Mouse (Mus musculus) stomach, embryonic 14.5 days (tissue): ENCODE measurements around the gene Ptgds. TPM values are rescaled to one million over a fixed set of nuclear protein-coding genes. Genes with fewer than 3 reads are reported as not detected.

Experiments
- ATAC-seq: fragments of 200-750 bp; cut with Nextera tagmentation; 2 replicates; pipeline ENCODE4 v1.8.0; 2017; ENCODE audit warnings: low read depth, moderate TSS enrichment; ENCODE audit not compliant: insufficient number of reproducible peaks, insufficient read depth, low FRiP score
- H3K27ac ChIP-seq: fragments of 300-500 bp; sonication (generic); 2 replicates; pipeline ENCODE4 v1.5.1; 2014; ENCODE audit warnings: mild to moderate bottlenecking, low read length, moderate library complexity, mixed read lengths
- H3K27me3 ChIP-seq: fragments of 300-500 bp; sonication (generic); 2 replicates; pipeline ENCODE4 v1.6.1; 2014; ENCODE audit warnings: low read length, control low read depth, mixed read lengths; ENCODE audit not compliant: control insufficient read depth, insufficient read depth
- H3K36me3 ChIP-seq: fragments of 300-500 bp; sonication (generic); 2 replicates; pipeline ENCODE4 v1.6.1; 2014; ENCODE audit warnings: mild to moderate bottlenecking, control low read depth, low read length, moderate library complexity, mixed read lengths; ENCODE audit not compliant: control insufficient read depth, insufficient read depth
- H3K4me1 ChIP-seq: fragments of 300-500 bp; sonication (generic); 2 replicates; pipeline ENCODE4 v1.6.1; 2014; ENCODE audit warnings: low read length, control low read depth, mixed read lengths; ENCODE audit not compliant: control insufficient read depth, insufficient read depth
- H3K4me2 ChIP-seq: fragments of 300-500 bp; sonication (generic); replicated peaks from 2 replicates; pipeline ENCODE4 v1.6.1; 2014; ENCODE audit warnings: low read depth, low read length, control low read depth
- H3K4me3 ChIP-seq: fragments of 300-500 bp; sonication (generic); 2 replicates; pipeline ENCODE4 v1.5.1; 2014; ENCODE audit warnings: low read depth, low read length, control low read depth
- H3K9ac ChIP-seq: fragments of 300-500 bp; sonication (generic); replicated peaks from 2 replicates; pipeline ENCODE4 v1.6.1; 2014; ENCODE audit warnings: low read depth, mild to moderate bottlenecking, control low read depth, low read length, moderate library complexity, mixed read lengths
- H3K9me3 ChIP-seq: fragments of 300-500 bp; sonication (generic); 2 replicates; pipeline ENCODE4 v1.6.1; 2016; ENCODE audit warnings: low read depth, low read length, control low read depth; ENCODE audit not compliant: control insufficient read depth
- WGBS: fragments of 180-500 bp; shearing (Covaris S2); extraction: QIAGEN DNeasy Blood & Tissue Kit; methylation state at CpG from one replicate; pipeline ENCODE4 v1.1.7; 2014; 5-methylcytosine and 5-hydroxymethylcytosine counted together
- polyA plus RNA-seq: library from polyadenylated mRNA; unstranded; fragments of >200 nt; fragmentation: Nextera tagmentation; extraction: Ambion mirVana; gene quantifications from 2 replicates; pipeline ENCODE4 v1.2.1, GENCODE M21; 2014

Ptgds gene
- polyA plus RNA-seq, 1 experiment from 2014 or later = 5.3 TPM

GRCm38 (mm10) chr2:25442682-25443081 is 27.2 kb downstream of the Ptgds start:
- WGBS = 90% methylated on average over 14 of the region's 14 CpGs
- Histone ChIP-seq H3K9ac (no peak overlapping the region), H3K4me3 (no peak overlapping the region), H3K9me3 (no peaks in the 10 kb centered on the region), H3K27me3 (no peaks in the 10 kb centered on the region), H3K36me3 (no peaks in the 10 kb centered on the region), H3K27ac (no peak overlapping the region), H3K4me1 (no peaks in the 10 kb centered on the region), H3K4me2 (no peak overlapping the region)
- no peak for ATAC-seq

- Histone ChIP-seq H3K4me3 (no peak overlapping the region), H3K9ac (no peak overlapping the region), H3K36me3 (no peaks in the 10 kb centered on the region), H3K9me3 (no peaks in the 10 kb centered on the region), H3K4me1 (no peaks in the 10 kb centered on the region), H3K4me2 (no peak overlapping the region), H3K27me3 (no peaks in the 10 kb centered on the region), H3K27ac (no peak overlapping the region)
- WGBS = 88% methylated on average over 20 of the region's 20 CpGs
- no peak for ATAC-seq
These were observed 28.8 kb downstream of the Ptgds start for GRCm38 (mm10) chr2:25441067-25441466.

GRCm38 (mm10) chr2:25436286-25436820 is 33.5 kb downstream of the Ptgds start:
- Histone ChIP-seq H3K27ac (no peak overlapping the region), H3K36me3 (no peaks in the 10 kb centered on the region)
- WGBS = 89% methylated on average over 10 of the region's 10 CpGs

GRCm38 (mm10) chr2:25434292-25434691 is 35.6 kb downstream of the Ptgds start:
- Histone ChIP-seq H3K27me3 (no peaks in the 10 kb centered on the region), H3K9me3 (no peaks in the 10 kb centered on the region), H3K36me3 (no peaks in the 10 kb centered on the region), H3K4me1 (no peaks in the 10 kb centered on the region), H3K4me3 (no peak overlapping the region), H3K9ac (no peak overlapping the region), H3K4me2 (no peak overlapping the region), H3K27ac (no peak overlapping the region)
- 87% methylated on average over 8 of the region's 8 CpGs for WGBS
- no peak for ATAC-seq

More at GRCm38 (mm10) chr2:25436286-25436820, 33.5 kb downstream of the Ptgds start:
- Histone ChIP-seq H3K4me3 (no peak overlapping the region), H3K27me3 (no peaks in the 10 kb centered on the region), H3K9me3 (no peaks in the 10 kb centered on the region), H3K4me2 (no peak overlapping the region), H3K4me1 (no peaks in the 10 kb centered on the region), H3K9ac (no peak overlapping the region)
- ATAC-seq = no peak

- Histone ChIP-seq H3K9me3 (no peaks in the 10 kb centered on the region), H3K4me3 (no peak overlapping the region), H3K4me1 (no peaks in the 10 kb centered on the region), H3K4me2 (no peak overlapping the region), H3K36me3 (no peaks in the 10 kb centered on the region), H3K9ac (no peak overlapping the region), H3K27me3 (no peaks in the 10 kb centered on the region), H3K27ac (no peak overlapping the region)
- 83% methylated on average over 17 of the region's 17 CpGs for WGBS
- no peak for ATAC-seq
These were observed 36.7 kb downstream of the Ptgds start for GRCm38 (mm10) chr2:25433101-25433500.

GRCm38 (mm10) chr2:25432326-25433098 is 37.3 kb downstream of the Ptgds start:
- Histone ChIP-seq H3K9ac (no peak overlapping the region), H3K4me3 (no peak overlapping the region), H3K36me3 (no peaks in the 10 kb centered on the region), H3K27me3 (no peaks in the 10 kb centered on the region), H3K27ac (no peak overlapping the region), H3K4me2 (no peak overlapping the region), H3K4me1 (no peaks in the 10 kb centered on the region), H3K9me3 (no peaks in the 10 kb centered on the region)
- no peak for ATAC-seq
- 77% methylated on average over 11 of the region's 11 CpGs for WGBS

GRCm38 (mm10) chr2:25431308-25431855 is 38.5 kb downstream of the Ptgds start:
- Histone ChIP-seq H3K9me3 (no peaks in the 10 kb centered on the region), H3K36me3 (no peaks in the 10 kb centered on the region), H3K4me2 (no peak overlapping the region), H3K4me3 (no peak overlapping the region), H3K9ac (no peak overlapping the region), H3K27ac (no peak overlapping the region), H3K4me1 (no peaks in the 10 kb centered on the region), H3K27me3 (no peaks in the 10 kb centered on the region)
- no peak for ATAC-seq
- 74% methylated on average over 6 of the region's 6 CpGs for WGBS

GRCm38 (mm10) chr2:25430395-25431233 is 39.2 kb downstream of the Ptgds start:
- Histone ChIP-seq H3K27ac (no peak overlapping the region), H3K36me3 (no peaks in the 10 kb centered on the region), H3K9ac (no peak overlapping the region), H3K27me3 (no peaks in the 10 kb centered on the region), H3K9me3 (no peaks in the 10 kb centered on the region), H3K4me2 (no peak overlapping the region), H3K4me1 (no peaks in the 10 kb centered on the region), H3K4me3 (no peak overlapping the region)
- 71% methylated on average over 17 of the region's 17 CpGs for WGBS
- ATAC-seq = no peak
